Mouse (Mus musculus): ENCODE results near the gene Fitm2. TPM values are rescaled to one million over a fixed set of nuclear protein-coding genes. Genes with fewer than 3 reads are reported as not detected.
"Not testable (repeated sequence)": the region's sequence is repeated elsewhere in the genome, so short reads cannot be mapped to it uniquely, and the experiment has no call there.

Fitm2 gene
- total RNA-seq, 4 experiments from 2014 or later = 16.7 to 19.4 (median 17.9) TPM

- no peak for DNase-seq (ENCODE audit: low spot score in 2 of 2)
These were observed 9.1 kb downstream of the Fitm2 start for GRCm38 (mm10) chr2:163463251-163463769.

- DNase-seq (ENCODE audit: low spot score in 2 of 2) = no peak
These were observed 9.6 kb downstream of the Fitm2 start for GRCm38 (mm10) chr2:163462801-163463200.

GRCm38 (mm10) chr2:163462386-163462785 lies 10.0 kb downstream of the Fitm2 start:
- DNase-seq (ENCODE audit: low spot score in 2 of 2) = no peak

- not testable (repeated sequence) for DNase-seq (ENCODE audit: low spot score in 2 of 2)
These were observed 11.1 kb downstream of the Fitm2 start for GRCm38 (mm10) chr2:163461307-163461706.

GRCm38 (mm10) chr2:163460622-163461021 lies 11.8 kb downstream of the Fitm2 start:
- no peak for DNase-seq (ENCODE audit: low spot score in 2 of 2)

- DNase-seq (ENCODE audit: low spot score in 2 of 2) = no peak
These were observed 13.0 kb downstream of the Fitm2 start for GRCm38 (mm10) chr2:163459380-163459779.

GRCm38 (mm10) chr2:163458539-163459265 lies 13.7 kb downstream of the Fitm2 start:
- no peak for DNase-seq (ENCODE audit: low spot score in 2 of 2)

- no peak for DNase-seq (ENCODE audit: low spot score in 2 of 2)
These were observed 19.1 kb downstream of the Fitm2 start for GRCm38 (mm10) chr2:163453378-163453777.

GRCm38 (mm10) chr2:163452738-163453137 lies 19.7 kb downstream of the Fitm2 start:
- DNase-seq (ENCODE audit: low spot score in 2 of 2) = no peak

GRCm38 (mm10) chr2:163450668-163451295 lies 21.6 kb downstream of the Fitm2 start:
- DNase-seq (ENCODE audit: low spot score in 2 of 2) = peak in 1 of 2 experiments; percentile 69

GRCm38 (mm10) chr2:163449276-163449675 lies 23.2 kb downstream of the Fitm2 start:
- no peak for DNase-seq (ENCODE audit: low spot score in 2 of 2)

- DNase-seq (ENCODE audit: low spot score in 2 of 2) = no peak
These were observed 25.1 kb downstream of the Fitm2 start for GRCm38 (mm10) chr2:163447375-163447774.

- DNase-seq (ENCODE audit: low spot score in 2 of 2) = no peak
These were observed 28.4 kb downstream of the Fitm2 start for GRCm38 (mm10) chr2:163444017-163444416.

- DNase-seq (ENCODE audit: low spot score in 2 of 2) = no peak
These were observed 28.9 kb downstream of the Fitm2 start for GRCm38 (mm10) chr2:163443543-163443942.

GRCm38 (mm10) chr2:163439488-163439887 lies 32.9 kb downstream of the Fitm2 start:
- no peak for DNase-seq (ENCODE audit: low spot score in 2 of 2)

GRCm38 (mm10) chr2:163438619-163439451 lies 33.6 kb downstream of the Fitm2 start:
- no peak for DNase-seq (ENCODE audit: low spot score in 2 of 2)

- DNase-seq (ENCODE audit: low spot score in 2 of 2) = peak; percentile 58 to 77
These were observed 34.2 kb downstream of the Fitm2 start, which contains the start of gene Gdap1l1 for GRCm38 (mm10) chr2:163438246-163438618. TSS of gene Gdap1l1 (plus strand) at chr2:163438476.

GRCm38 (mm10) chr2:163437800-163438199 lies 34.6 kb downstream of the Fitm2 start:
- DNase-seq (ENCODE audit: low spot score in 2 of 2) = no peak

- no peak for DNase-seq (ENCODE audit: low spot score in 2 of 2)
These were observed 38.5 kb downstream of the Fitm2 start for GRCm38 (mm10) chr2:163433971-163434370.

GRCm38 (mm10) chr2:163431289-163431688 lies 41.1 kb downstream of the Fitm2 start:
- DNase-seq (ENCODE audit: low spot score in 2 of 2) = no peak

- DNase-seq (ENCODE audit: low spot score in 2 of 2) = no peak
These were observed 44.0 kb downstream of the Fitm2 start for GRCm38 (mm10) chr2:163428346-163429011.

All from left cerebral cortex, adult 8-10 months (tissue).